Mouse (Mus musculus) spleen, postnatal 10 days (tissue): ENCODE measurements around the gene Scn1b.

Experiments
- DNase-seq, 2 experiments: peaks; one replicate each; pipeline ENCODE4 v3.0.0; 2021 to 2022; ENCODE audit warnings: low spot score in 2 of 2

Gene Scn1b

GRCm38 (mm10) chr7:31116721-31117145 lies 10.1 kb downstream of the Scn1b start:
- DNase-seq, result no peak

- peak in 1 of 2 experiments; percentile 43 for DNase-seq
Measured at GRCm38 (mm10) chr7:31115587-31116043, 11.2 kb downstream of the Scn1b start.

DNA sequence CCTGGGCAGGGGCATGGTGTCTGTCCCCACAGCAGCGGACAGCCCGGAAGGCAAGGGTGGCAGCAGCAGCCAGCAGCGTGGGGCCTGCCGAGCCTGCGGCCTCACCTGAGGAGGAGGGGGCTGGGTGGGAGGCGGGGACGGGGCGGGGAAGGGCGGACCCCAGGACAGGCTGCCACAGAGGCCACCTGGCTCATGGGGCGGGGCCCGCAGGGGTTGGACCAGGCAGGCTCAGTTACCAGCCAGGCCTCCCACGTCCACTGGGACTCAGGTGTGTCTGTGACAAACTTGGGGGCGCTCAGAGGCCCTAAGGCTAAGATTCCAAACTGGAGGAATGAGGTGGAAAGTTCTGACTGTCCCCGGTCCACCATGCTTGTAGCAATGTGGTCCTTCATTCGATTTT lies 11.6 kb downstream of the Scn1b start, which contains the start of gene Hpn:
TSS of gene Hpn (minus strand) at position 109 of the 400 bp plus-strand sequence.
- no peak for DNase-seq

- no peak for DNase-seq
Measured at GRCm38 (mm10) chr7:31114646-31115045, 12.2 kb downstream of the Scn1b start.

DNA sequence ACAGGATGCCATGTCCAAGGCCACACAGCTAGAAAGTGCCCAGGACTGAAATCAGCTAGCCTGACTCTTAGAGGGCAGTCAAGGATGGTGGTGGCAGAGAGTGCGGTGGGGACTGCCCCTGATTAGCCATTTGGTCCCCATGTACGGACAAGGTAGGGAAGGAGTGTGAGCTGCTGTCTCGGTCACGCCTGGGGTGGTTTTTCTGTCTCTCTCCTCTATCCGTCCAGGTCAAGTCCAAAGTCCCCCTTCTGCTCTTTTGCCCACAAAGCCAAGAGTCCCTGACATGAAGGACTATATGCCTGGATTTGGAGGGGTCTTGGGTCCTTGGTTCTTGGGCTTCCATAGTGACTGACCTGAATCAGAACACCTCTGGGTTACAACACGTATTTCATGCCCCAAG lies 13.0 kb downstream of the Scn1b start:
- no peak for DNase-seq

- no peak for DNase-seq
Measured at GRCm38 (mm10) chr7:31112036-31112435, 14.8 kb downstream of the Scn1b start.

- DNase-seq, result no peak
Measured at GRCm38 (mm10) chr7:31110861-31111385, 15.9 kb downstream of the Scn1b start.

- no peak for DNase-seq
Measured at GRCm38 (mm10) chr7:31109796-31110195, 17.0 kb downstream of the Scn1b start.

DNA sequence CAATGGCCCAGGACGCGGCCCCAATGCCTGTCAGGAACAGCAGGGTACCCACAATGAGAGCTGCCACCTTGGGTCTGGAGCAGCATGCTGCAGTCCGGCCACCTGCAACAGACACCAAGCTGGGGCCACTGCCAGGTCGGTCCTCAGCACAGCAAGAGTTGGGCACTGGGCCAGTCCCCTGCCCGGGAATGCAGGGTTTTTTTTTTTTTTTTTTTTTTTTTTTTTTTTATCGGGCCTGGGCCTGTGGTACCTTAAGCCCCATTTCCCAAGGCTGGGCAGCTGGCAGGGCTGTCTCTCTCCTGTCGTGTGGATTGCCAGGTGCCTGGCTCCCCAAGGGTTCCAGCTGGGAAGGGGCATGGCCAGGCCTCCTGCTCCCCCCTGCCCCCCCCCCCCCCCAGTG lies 17.7 kb downstream of the Scn1b start:
- DNase-seq, result no peak

DNA sequence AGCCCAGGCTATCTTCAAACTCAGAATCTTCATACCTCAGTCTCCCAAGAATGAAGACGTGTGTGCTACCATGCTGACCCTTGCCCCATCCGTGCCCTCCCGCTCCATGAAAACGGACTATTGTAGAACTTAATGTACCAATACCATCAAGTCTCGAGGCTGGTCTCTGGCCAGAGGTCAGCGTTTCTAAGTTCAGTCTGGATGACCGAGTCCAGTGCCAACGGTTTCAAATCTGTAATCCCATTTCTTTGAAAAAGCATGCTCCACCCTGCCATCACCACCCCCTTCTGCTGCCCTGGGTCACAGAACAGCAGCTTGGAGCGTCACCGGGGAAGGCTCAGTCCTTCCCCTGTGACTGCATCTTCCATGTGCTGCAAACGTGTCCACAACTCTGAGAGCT lies 19.0 kb downstream of the Scn1b start:
- no peak for DNase-seq

- no peak for DNase-seq
Measured at GRCm38 (mm10) chr7:31106166-31106565, 20.6 kb downstream of the Scn1b start.

GRCm38 (mm10) chr7:31105061-31105768 lies 21.6 kb downstream of the Scn1b start:
- peak in 1 of 2 experiments; percentile 58 for DNase-seq

GRCm38 (mm10) chr7:31100786-31101185 lies 26.0 kb downstream of the Scn1b start:
- no peak for DNase-seq

- DNase-seq, result no peak
Measured at GRCm38 (mm10) chr7:31099612-31099982, 27.2 kb downstream of the Scn1b start.

GRCm38 (mm10) chr7:31098697-31099611 lies 27.8 kb downstream of the Scn1b start:
- peak in 1 of 2 experiments; percentile 53 for DNase-seq

GRCm38 (mm10) chr7:31097583-31098248 lies 29.1 kb downstream of the Scn1b start:
- DNase-seq, result peak; percentile 68 to 90

GRCm38 (mm10) chr7:31096892-31097564 lies 29.8 kb downstream of the Scn1b start:
- no peak for DNase-seq

GRCm38 (mm10) chr7:31094774-31095501 lies 31.9 kb downstream of the Scn1b start:
- peak in 1 of 2 experiments; percentile 56 for DNase-seq

DNA sequence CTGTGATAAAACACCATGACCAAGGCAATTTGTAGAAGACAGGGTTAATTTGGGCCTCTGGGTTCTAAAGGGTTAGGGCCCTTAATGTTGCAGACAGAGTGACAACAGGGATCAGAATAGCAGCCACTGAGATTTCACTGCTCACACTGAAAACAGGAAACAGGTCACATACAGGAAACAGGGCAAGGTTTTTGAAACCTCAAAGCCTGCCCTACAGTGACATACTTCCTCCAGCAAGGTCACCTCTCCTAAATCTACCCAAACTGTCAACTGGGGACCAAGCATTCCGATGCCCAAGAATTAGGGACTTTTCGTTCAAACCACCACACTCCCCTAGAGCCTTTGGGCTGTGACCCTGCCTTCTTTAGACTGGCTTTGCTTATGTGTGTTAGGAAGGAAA lies 37.1 kb downstream of the Scn1b start:
- DNase-seq, result no peak

- no peak for DNase-seq
Measured at GRCm38 (mm10) chr7:31088206-31088605, 38.6 kb downstream of the Scn1b start.

GRCm38 (mm10) chr7:31087262-31087661 lies 39.5 kb downstream of the Scn1b start:
- no peak for DNase-seq
